9 mouse cellular contexts compared by ENCODE assay signal in the genomic region with DNA sequence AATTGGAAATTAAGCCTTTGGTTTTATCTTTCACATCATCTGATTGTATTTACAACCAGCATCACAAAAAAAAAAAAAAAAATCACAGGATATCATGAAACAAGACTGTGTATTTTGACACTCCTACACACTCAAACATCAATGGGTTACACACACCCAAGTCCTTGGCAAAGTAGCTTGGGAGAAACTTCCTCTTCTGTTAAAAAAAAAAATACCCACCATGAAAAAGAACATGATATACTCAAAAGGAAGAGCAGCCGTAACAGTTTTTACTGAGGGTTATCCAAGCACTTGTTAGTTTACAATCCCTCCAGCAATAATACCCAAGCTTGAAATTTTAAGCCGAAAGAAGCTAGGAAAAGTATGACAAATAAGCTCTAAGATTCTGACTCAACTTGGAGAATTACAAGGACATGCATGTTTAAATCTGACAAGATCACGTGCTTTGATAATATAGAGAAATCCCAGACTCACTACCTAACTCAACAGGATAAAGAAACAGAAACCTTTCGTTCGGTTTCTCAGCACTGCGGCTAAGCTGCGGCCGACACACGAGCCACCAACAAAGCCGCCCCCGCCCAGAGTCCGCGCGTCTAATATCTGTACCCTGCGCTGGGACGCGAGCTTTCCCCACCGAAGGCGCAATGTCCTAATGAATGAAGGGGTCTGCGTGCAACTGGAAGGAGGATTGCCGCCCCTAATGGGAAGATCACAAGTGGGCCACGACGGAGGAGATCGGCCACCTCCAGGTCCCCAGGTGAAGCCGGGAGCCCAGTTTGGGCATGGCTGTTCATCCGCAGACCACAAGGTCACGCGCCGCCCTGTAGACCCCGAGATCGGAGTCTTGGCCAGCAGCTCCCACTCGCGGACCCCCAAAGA. TPM values are rescaled to one million over a fixed set of nuclear protein-coding genes. Genes with fewer than 3 reads are reported as not detected.
DNase-seq lines count a peak whose midpoint lies in the region; ATAC-seq and TF ChIP-seq lines count a peak whose summit lies in the region.
"Had no signal": no experiment of that assay in that cellular context is flagged by ENCODE, and none has a peak within 500 bp of the region (broad histone marks: within the 10 kb centered on the region; RNA-seq: fewer than 3 reads in every experiment).

No protein-coding gene starts in this region.

- no peak for TF ChIP-seq EP300 in liver, embryonic 14.5 days (IDR thresholded peaks at IDR 0.05; ENCODE audit: low read depth)

- H3K9me3 ChIP-seq in forebrain, postnatal 0 days (ENCODE audit: low read length): no peaks in the 10 kb centered on the region
- H3K9me3 ChIP-seq in liver, embryonic 14.5 days (ENCODE audit: control insufficient read depth, low read length): no peaks in the 10 kb centered on the region

- peak overlapping the region; percentile 92 for H3K4me2 ChIP-seq in forebrain, postnatal 0 days (ENCODE audit: low read depth)
- peak overlapping the region; percentile 92 for H3K4me2 ChIP-seq in liver, embryonic 14.5 days (ENCODE audit: low read depth)

- no peaks in the 10 kb centered on the region for H3K27me3 ChIP-seq in spleen, adult 2 months (ENCODE audit: control insufficient read depth, insufficient read depth, low read length)
- no peaks in the 10 kb centered on the region for H3K27me3 ChIP-seq in forebrain, postnatal 0 days (ENCODE audit: insufficient read depth, low read length)
- no peaks in the 10 kb centered on the region for H3K27me3 ChIP-seq in liver, embryonic 14.5 days (ENCODE audit: control insufficient read depth, insufficient read depth, low read length)

- no peak for ATAC-seq in forebrain, postnatal 0 days
- ATAC-seq in liver, embryonic 14.5 days (ENCODE audit: insufficient read depth): no peak

- H3K4me1 ChIP-seq in spleen, adult 2 months (ENCODE audit: control insufficient read depth, insufficient read depth, insufficient read length): peaks cover 6% of the 10 kb centered on the region; the same call in 1 of the 2 replicates
- H3K4me1 ChIP-seq in forebrain, postnatal 0 days (ENCODE audit: insufficient read depth): peaks cover 18% of the 10 kb centered on the region
- peaks cover 8 to 20% of the 10 kb centered on the region in 2 experiments for H3K4me1 ChIP-seq in liver, embryonic 14.5 days (replicated peaks; ENCODE audit: control insufficient read depth in 2 of 2, insufficient read depth in 2 of 2, low read length in 1 of 2)

- no peak for TF ChIP-seq POLR2A in spleen, adult 2 months (IDR thresholded peaks at IDR 0.05; ENCODE audit: low read depth, low read length)

- peak overlapping the region; percentile 69 for H3K4me3 ChIP-seq in spleen, adult 2 months (ENCODE audit: extremely low read depth, insufficient read depth, insufficient read length)
- H3K4me3 ChIP-seq in forebrain, postnatal 0 days (ENCODE audit: low read depth, low read length): peak overlapping the region; percentile 89
- peak overlapping the region; percentile 80 to 99 for H3K4me3 ChIP-seq in liver, embryonic 14.5 days (ENCODE audit: insufficient read depth in 1 of 2, low read depth in 2 of 2, low read length in 2 of 2)

- peak; percentile 50 for DNase-seq in embryo, embryonic 10 days (ENCODE audit: low spot score)
- no peak for DNase-seq in embryo, embryonic 9.5 days (ENCODE audit: extremely low spot score)
- no peak for DNase-seq in spleen, adult 2 months (ENCODE audit: low read depth in 1 of 2, low spot score in 2 of 2)
- no peak for DNase-seq in spleen, adult 18-20 months
- DNase-seq in forebrain, postnatal 0 days: peak; percentile 27
- peak in 1 of 3 experiments; percentile 27 for DNase-seq in liver, embryonic 14.5 days (ENCODE audit: low read depth in 3 of 3, low spot score in 3 of 3)
- no peak for DNase-seq in layer of hippocampus, adult 9-10 months (ENCODE audit: low spot score)
- no peak for DNase-seq in urinary bladder, postnatal 4 days (ENCODE audit: low spot score in 2 of 2)

- H3K36me3 ChIP-seq in spleen, adult 2 months (ENCODE audit: control insufficient read depth, insufficient read depth, low read length): peaks cover 30% of the 10 kb centered on the region
- H3K36me3 ChIP-seq in forebrain, postnatal 0 days (ENCODE audit: insufficient read depth): peaks cover 59% of the 10 kb centered on the region
- peaks cover 71% of the 10 kb centered on the region for H3K36me3 ChIP-seq in liver, embryonic 14.5 days (replicated peaks; ENCODE audit: control insufficient read depth, insufficient read depth, low read depth)

- WGBS in spleen, adult 2 months: under 1% methylated on average over 33 of the region's 33 CpGs
- WGBS in forebrain, postnatal 0 days: 2% methylated on average over 33 of the region's 33 CpGs
- WGBS in liver, embryonic 14.5 days (ENCODE audit: insufficient replicate concordance): under 1% methylated on average over 33 of the region's 33 CpGs

- H3K27ac ChIP-seq in spleen, adult 2 months (ENCODE audit: insufficient read depth, low read length): peak overlapping the region; percentile 61
- H3K27ac ChIP-seq in forebrain, postnatal 0 days (ENCODE audit: low read depth, low read length): peak overlapping the region; percentile 87
- H3K27ac ChIP-seq in liver, embryonic 14.5 days: peak overlapping the region; percentile 54

- peak overlapping the region; percentile 87 for H3K9ac ChIP-seq in forebrain, postnatal 0 days
- H3K9ac ChIP-seq in liver, embryonic 14.5 days (replicated peaks): peak overlapping the region; percentile 89

- no peak for TF ChIP-seq CTCF in spleen, adult 2 months (IDR thresholded peaks at IDR 0.05; ENCODE audit: extremely low read depth, insufficient read depth, insufficient read length, insufficient replicate concordance)
- TF ChIP-seq CTCF in forebrain, postnatal 0 days (IDR thresholded peaks at IDR 0.05; ENCODE audit: low read depth): no peak
- TF ChIP-seq CTCF in liver, embryonic 14.5 days (IDR thresholded peaks at IDR 0.05; ENCODE audit: low read depth): no peak; the same call in 1 of the 2 replicates

RNA-seq across cellular contexts. Expression of gene Trmt2a, which starts 0.7 kb away (rescaled TPM):
- 56.2 and 65.4 TPM in 2 replicates for polyA plus RNA-seq in spleen, adult 2 months (2012; rRNA removed)
- 74.9 and 82.4 TPM in 2 replicates for total RNA-seq in forebrain, postnatal 0 days (2014; rRNA removed)
- polyA plus RNA-seq in forebrain, postnatal 0 days (2015; fragmentation: Nextera tagmentation; extraction: Ambion mirVana): 66.7 and 67.2 TPM in 2 replicates
- 44.4 and 51.8 TPM in 2 replicates for polyA plus RNA-seq in liver, embryonic 14.5 days (2012; rRNA removed)
- 46.2 and 47.9 TPM in 2 replicates for polyA plus RNA-seq in liver, embryonic 14.5 days (2014; fragmentation: Nextera tagmentation; extraction: Ambion mirVana)

RNA-seq across cellular contexts. Expression of gene Ranbp1, which starts 0.8 kb away (rescaled TPM):
- 51.8 and 53.6 TPM in 2 replicates for polyA plus RNA-seq in spleen, adult 2 months (2012; rRNA removed)
- 171 and 209 TPM in 2 replicates for total RNA-seq in forebrain, postnatal 0 days (2014; rRNA removed)
- polyA plus RNA-seq in forebrain, postnatal 0 days (2015; fragmentation: Nextera tagmentation; extraction: Ambion mirVana): 428 and 477 TPM in 2 replicates
- 86.2 and 148 TPM in 2 replicates for polyA plus RNA-seq in liver, embryonic 14.5 days (2012; rRNA removed)
- 338 and 364 TPM in 2 replicates for polyA plus RNA-seq in liver, embryonic 14.5 days (2014; fragmentation: Nextera tagmentation; extraction: Ambion mirVana)

RNA-seq across cellular contexts. Expression of gene Gm49776, which starts 10.4 kb away (rescaled TPM):
- polyA plus RNA-seq in spleen, adult 2 months (2012; rRNA removed): not detected in 2 replicates
- total RNA-seq in forebrain, postnatal 0 days (2014; rRNA removed): not detected in 2 replicates
- polyA plus RNA-seq in forebrain, postnatal 0 days (2015; fragmentation: Nextera tagmentation; extraction: Ambion mirVana): 1.3 and 3.1 TPM in 2 replicates
- polyA plus RNA-seq in liver, embryonic 14.5 days (2012; rRNA removed): 0.18 and 0.40 TPM in 2 replicates
- 1.3 and 1.9 TPM in 2 replicates for polyA plus RNA-seq in liver, embryonic 14.5 days (2014; fragmentation: Nextera tagmentation; extraction: Ambion mirVana)
- total RNA-seq: left cerebral cortex, postnatal 10 days had no signal

RNA-seq across cellular contexts. Expression of gene Zdhhc8, which starts 12.8 kb away (rescaled TPM):
- 52.3 and 72.4 TPM in 2 replicates for polyA plus RNA-seq in spleen, adult 2 months (2012; rRNA removed)
- total RNA-seq in forebrain, postnatal 0 days (2014; rRNA removed): 27.5 and 35.5 TPM in 2 replicates
- 16.4 and 17.9 TPM in 2 replicates for polyA plus RNA-seq in forebrain, postnatal 0 days (2015; fragmentation: Nextera tagmentation; extraction: Ambion mirVana)
- polyA plus RNA-seq in liver, embryonic 14.5 days (2012; rRNA removed): 2.9 and 3.9 TPM in 2 replicates
- 0.88 and 1.2 TPM in 2 replicates for polyA plus RNA-seq in liver, embryonic 14.5 days (2014; fragmentation: Nextera tagmentation; extraction: Ambion mirVana)

RNA-seq across cellular contexts. Expression of gene Ccdc188, which starts 30.1 kb away (rescaled TPM):
- polyA plus RNA-seq in spleen, adult 2 months (2012; rRNA removed): not detected in 2 replicates
- total RNA-seq in forebrain, postnatal 0 days (2014; rRNA removed): not detected in 2 replicates
- 0.11 TPM in 1 of 2 replicates, not detected in the other for polyA plus RNA-seq in forebrain, postnatal 0 days (2015; fragmentation: Nextera tagmentation; extraction: Ambion mirVana)
- polyA plus RNA-seq in liver, embryonic 14.5 days (2012; rRNA removed): not detected in 2 replicates
- not detected in 2 replicates for polyA plus RNA-seq in liver, embryonic 14.5 days (2014; fragmentation: Nextera tagmentation; extraction: Ambion mirVana)
- total RNA-seq: left cerebral cortex, postnatal 10 days had no signal

Comparison
In these comparisons a context has a peak if more than half of its experiments do, and no peak if none do; other contexts are left out.
1. DNase-seq: peak in embryo, embryonic 10 days (single experiment) and forebrain, postnatal 0 days (single experiment); none in embryo, embryonic 9.5 days (single experiment), spleen, adult 2 months (0 of 2), spleen, adult 18-20 months (0 of 2), layer of hippocampus, adult 9-10 months (single experiment) and urinary bladder, postnatal 4 days (0 of 2).
2. Peak in every context shown above with its lines, with median percentiles within 50 percentile points of each other: H3K27ac ChIP-seq and H3K4me3 ChIP-seq.